Mouse (Mus musculus) hindlimb bud, embryonic 11.5 days (tissue): Measurements from ENCODE around the gene Stox1.

Experiments used
- DNase-seq: peaks from one replicate; pipeline ENCODE4 v3.0.0-alpha.2; 2012; ENCODE audit warnings: low read depth, low spot score; ENCODE audit errors: extremely low spot score

Stox1 gene

GRCm38 (mm10) chr10:62668043-62668442 is 57.9 kb downstream of the Stox1 start:
- DNase-seq: no peak

- DNase-seq: no peak
Measured at GRCm38 (mm10) chr10:62664963-62665590, 60.9 kb downstream of the Stox1 start.

- DNase-seq: no peak
Measured at GRCm38 (mm10) chr10:62664171-62664570, 61.8 kb downstream of the Stox1 start.

GRCm38 (mm10) chr10:62656711-62657110 is 69.2 kb downstream of the Stox1 start:
- no peak for DNase-seq

- DNase-seq: no peak
Measured at GRCm38 (mm10) chr10:62651961-62652360, 74.0 kb downstream of the Stox1 start.

GRCm38 (mm10) chr10:62650881-62651810 is 74.8 kb downstream of the Stox1 start, which contains the start of gene Ddx50:
Ddx50 (minus strand) TSS chr10:62651218.
- peak; percentile 96 for DNase-seq

GRCm38 (mm10) chr10:62650358-62650782 is 75.6 kb downstream of the Stox1 start:
- no peak for DNase-seq
